Mouse (Mus musculus): ENCODE measurements at regions not wholly inside any gene's neighbourhood (a gene's known extent, or its start where the extent isn't known, plus 50 kb on each side); places are given as distances from the start of the nearest gene placed in this dataset.

DNA sequence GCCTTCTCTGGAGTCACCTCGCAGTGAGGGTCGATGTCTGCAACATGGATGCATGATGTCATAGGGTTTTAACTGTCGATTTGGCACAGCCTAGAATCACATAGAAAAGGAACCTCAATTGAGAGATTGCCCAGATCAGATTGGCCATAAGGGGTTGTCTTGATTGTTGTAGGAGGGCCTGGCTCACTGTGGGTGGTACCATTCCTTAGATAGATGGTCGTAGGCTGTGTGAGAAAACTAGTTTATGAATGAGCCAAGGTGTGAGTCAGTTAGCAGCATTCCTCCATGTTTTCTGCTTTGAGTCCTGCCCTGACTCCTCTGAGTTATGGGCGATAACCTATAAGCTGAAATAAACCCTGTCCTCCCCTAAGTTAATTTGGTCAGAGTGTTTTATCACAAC is 343.9 kb downstream of the Phkb start:
- DNase-seq (ENCODE audit: extremely low read depth, insufficient read length, low spot score): no peak

DNA sequence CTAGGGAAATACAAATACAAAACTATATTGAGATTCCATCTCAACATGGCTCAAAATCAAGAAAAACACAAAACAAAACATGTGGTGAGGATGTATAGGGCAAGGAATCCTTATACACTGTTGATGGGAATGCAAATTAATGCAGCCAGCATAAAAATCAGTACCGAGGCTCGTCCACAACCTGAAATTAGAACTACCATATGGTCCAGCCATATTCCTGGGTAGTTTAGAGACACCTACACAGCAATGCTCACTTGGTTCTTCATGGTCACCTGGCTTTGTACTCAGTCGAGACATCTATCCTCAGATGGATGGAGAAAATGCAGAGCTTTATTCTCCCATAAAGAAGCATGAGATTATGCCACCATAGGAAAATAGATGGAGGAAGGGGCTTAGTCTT is 340.0 kb downstream of the Phkb start:
- no peak for DNase-seq (ENCODE audit: extremely low read depth, insufficient read length, low spot score)

DNA sequence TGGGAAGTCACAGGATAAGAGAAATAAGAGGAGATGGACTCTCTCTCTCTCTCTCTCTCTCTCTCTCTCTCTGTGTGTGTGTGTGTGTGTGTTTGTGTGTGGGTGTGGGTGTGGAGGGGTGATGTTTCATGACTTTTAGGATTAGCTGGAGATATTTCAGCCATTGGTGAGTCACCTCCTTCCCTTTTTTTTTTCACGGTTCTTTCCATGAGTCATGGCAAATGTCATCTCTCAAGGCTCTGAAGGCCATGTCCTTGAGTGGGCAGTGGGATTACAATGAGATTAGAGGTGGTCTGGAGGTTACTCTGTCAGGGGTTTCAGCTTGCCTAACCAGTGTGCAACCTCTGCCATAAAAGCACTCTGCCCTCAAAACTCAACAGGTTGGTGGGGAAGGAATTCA is 329.3 kb downstream of the Phkb start:
- no peak for DNase-seq (ENCODE audit: extremely low read depth, insufficient read length, low spot score)

DNA sequence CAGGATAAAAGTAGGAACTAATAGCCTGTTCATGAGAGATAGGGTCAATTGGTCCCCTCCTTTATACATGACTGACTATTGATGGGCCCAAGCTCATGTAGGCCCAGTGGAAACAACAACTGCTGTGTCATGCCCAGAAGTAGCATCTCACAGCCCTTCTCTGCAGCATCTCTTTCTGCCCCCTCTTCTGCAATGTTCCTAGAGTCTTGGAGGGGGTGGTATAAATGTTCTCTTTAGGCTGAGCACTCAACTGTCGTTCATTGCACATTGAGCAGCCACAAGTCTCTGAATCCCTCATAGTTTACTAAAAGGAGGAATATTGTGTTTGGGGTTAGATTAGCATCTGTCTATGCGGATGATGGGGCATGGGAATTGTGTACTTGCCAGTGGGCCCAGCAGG is 324.1 kb downstream of the Phkb start:
- no peak for DNase-seq (ENCODE audit: extremely low read depth, insufficient read length, low spot score)

DNA sequence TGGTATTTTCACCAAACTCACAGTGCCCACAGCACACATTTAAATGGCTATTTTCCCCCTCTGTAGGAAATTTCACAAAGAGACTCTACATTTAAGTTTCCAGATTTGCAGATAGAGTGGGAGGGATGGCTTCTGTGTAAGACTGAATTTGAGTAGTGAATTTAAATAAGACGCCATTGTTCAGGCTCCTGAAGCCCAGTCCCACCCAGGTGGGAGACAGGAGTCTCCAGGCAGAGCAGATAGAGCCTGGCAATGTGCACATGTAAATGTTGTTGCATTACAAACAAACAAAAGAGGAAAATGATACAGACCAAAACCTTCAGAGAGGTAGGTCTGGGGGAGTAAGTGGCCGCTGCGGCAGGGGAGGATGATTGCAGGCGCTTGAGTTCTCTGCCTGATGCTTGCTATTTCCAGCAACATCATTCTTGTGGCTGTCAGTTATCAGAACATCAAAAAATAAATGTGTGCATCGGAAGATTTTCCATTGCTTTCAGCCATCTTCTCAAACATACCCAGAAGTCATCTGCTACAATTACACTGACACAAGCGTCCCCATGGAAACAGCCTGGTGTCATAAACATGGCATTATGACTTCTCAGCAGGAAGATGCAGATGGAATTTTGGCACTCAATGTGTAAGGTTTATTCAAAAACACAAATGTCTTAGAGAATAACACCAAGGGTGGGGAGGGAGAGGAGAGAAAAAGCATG is 318.5 kb downstream of the Phkb start:
- no peak for DNase-seq (ENCODE audit: extremely low read depth, insufficient read length, low spot score)

DNA sequence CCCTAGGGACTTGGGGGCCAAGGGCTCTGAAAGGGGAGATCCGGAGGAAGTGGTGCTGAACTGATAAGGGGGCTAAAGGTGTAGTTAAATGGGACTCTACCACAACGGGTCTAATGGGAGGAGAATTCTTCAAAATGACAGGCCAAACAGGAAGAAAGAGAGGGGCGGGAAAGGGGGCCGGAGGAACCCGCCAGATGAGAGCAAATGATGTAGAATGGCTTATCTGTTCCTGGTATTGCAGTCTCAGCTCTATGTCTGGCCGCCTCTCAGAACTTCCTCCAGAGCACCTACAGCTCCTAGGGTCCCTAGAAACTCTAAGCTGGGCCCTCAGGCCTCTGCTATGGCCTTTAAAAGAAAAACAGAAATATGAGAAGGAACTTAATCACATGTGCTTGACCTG is 306.8 kb downstream of the Phkb start:
- DNase-seq (ENCODE audit: extremely low read depth, insufficient read length, low spot score): no peak

DNA sequence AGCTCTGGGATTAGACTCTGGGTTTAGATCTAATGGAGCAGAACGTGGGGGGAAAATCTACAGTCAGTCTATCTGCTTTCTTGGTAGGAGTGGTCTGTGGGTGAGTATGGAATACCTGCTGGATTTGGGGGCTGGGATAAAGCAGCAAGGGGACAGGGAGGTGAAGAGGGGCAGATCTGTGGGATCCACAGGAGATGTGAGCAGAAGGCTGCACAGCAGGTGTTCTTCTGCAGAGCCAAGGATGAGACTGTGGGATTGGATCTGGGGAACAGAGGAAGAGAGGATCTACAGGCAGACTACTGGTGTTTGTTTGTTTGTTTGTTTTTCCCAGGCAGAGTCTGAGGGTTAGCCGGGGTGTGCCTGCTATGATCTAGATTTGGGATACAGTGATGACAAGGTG is 284.5 kb downstream of the Phkb start:
- no peak for DNase-seq (ENCODE audit: extremely low read depth, insufficient read length, low spot score)

DNA sequence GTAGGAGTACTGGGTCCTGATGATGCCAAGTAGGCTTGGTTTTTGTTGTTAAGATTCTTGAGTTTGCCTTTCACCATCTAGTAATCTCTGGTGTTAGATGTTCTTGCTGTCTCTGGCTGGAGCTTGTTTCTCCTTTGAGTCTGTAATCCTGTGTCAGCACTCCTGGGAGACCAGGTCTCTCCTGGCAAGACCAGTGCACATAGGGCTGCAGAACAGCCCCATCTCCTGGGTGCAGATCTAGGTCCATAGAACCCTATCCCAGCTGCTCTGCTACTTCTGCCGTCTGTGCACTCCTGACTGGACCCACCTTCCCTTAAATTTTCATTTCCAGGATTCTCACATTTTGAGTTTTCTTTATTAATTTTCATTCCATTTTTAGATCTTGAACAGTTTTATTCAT is 283.9 kb downstream of the Phkb start:
- no peak for DNase-seq (ENCODE audit: extremely low read depth, insufficient read length, low spot score)

All from 3134 (cell line).